Mouse (Mus musculus) embryonic facial prominence, embryonic 14.5 days (tissue): Measurements from ENCODE around the gene Trim12a. TPM values are rescaled to one million over a fixed set of nuclear protein-coding genes. Genes with fewer than 3 reads are reported as not detected.
"Not testable (repeated sequence)": the region's sequence is repeated elsewhere in the genome, so short reads cannot be mapped to it uniquely, and the experiment has no call there.

ENCODE experiments used
- ATAC-seq: fragments of 200-750 bp; cut with Nextera tagmentation; 2 replicates; pipeline ENCODE4 v1.8.0; 2017; ENCODE audit warnings: low read depth, moderate number of reproducible peaks, moderate TSS enrichment
- DNase-seq: peaks from one replicate; pipeline ENCODE4 v3.0.0-alpha.2; 2015; ENCODE audit warnings: low spot score
- H3K27ac ChIP-seq: fragments of 300-500 bp; sonication (generic); replicated peaks from 2 replicates; pipeline ENCODE4 v1.5.1; 2014; ENCODE audit warnings: low read depth, mild to moderate bottlenecking, low read length, moderate library complexity
- H3K27me3 ChIP-seq: fragments of 300-500 bp; sonication (generic); replicated peaks from 2 replicates; pipeline ENCODE4 v1.6.1; 2014; ENCODE audit warnings: low read length; ENCODE audit not compliant: control insufficient read depth, insufficient read depth
- H3K36me3 ChIP-seq: fragments of 300-500 bp; sonication (generic); 2 replicates; pipeline ENCODE4 v1.6.1; 2014; ENCODE audit warnings: low read length, mixed read lengths; ENCODE audit not compliant: control insufficient read depth, insufficient read depth
- H3K4me1 ChIP-seq: fragments of 300-500 bp; sonication (generic); 2 replicates; pipeline ENCODE4 v1.6.1; 2014; ENCODE audit warnings: antibody characterized with exemption, low read length; ENCODE audit not compliant: control insufficient read depth, insufficient read depth
- H3K4me2 ChIP-seq: fragments of 300-500 bp; sonication (generic); 2 replicates; pipeline ENCODE4 v1.6.1; 2014; ENCODE audit warnings: low read depth, mild to moderate bottlenecking, low read length, moderate library complexity, mixed read lengths
- H3K4me3 ChIP-seq: fragments of 300-500 bp; sonication (generic); 2 replicates; pipeline ENCODE4 v1.5.1; 2014; ENCODE audit warnings: low read depth, mild to moderate bottlenecking, low read length
- H3K9ac ChIP-seq: fragments of 300-500 bp; sonication (generic); 2 replicates; pipeline ENCODE4 v1.6.1; 2014; ENCODE audit warnings: low read depth, mild to moderate bottlenecking, low read length, moderate library complexity, mixed read lengths
- H3K9me3 ChIP-seq: fragments of 300-500 bp; sonication (generic); 2 replicates; pipeline ENCODE4 v1.6.1; 2016; ENCODE audit warnings: low read length; ENCODE audit not compliant: control insufficient read depth
- WGBS: fragments of 180-500 bp; shearing (Covaris S2); extraction: QIAGEN DNeasy Blood & Tissue Kit; methylation state at CpG from one replicate; pipeline ENCODE4 v1.1.7; 2014; 5-methylcytosine and 5-hydroxymethylcytosine counted together
- polyA plus RNA-seq: library from polyadenylated mRNA; unstranded; fragments of >200 nt; fragmentation: Nextera tagmentation; extraction: Ambion mirVana; gene quantifications from 2 replicates; pipeline ENCODE4 v1.2.1, GENCODE M21; 2014

Trim12a gene
- polyA plus RNA-seq: 7.2 and 7.6 TPM in 2 replicates

DNA sequence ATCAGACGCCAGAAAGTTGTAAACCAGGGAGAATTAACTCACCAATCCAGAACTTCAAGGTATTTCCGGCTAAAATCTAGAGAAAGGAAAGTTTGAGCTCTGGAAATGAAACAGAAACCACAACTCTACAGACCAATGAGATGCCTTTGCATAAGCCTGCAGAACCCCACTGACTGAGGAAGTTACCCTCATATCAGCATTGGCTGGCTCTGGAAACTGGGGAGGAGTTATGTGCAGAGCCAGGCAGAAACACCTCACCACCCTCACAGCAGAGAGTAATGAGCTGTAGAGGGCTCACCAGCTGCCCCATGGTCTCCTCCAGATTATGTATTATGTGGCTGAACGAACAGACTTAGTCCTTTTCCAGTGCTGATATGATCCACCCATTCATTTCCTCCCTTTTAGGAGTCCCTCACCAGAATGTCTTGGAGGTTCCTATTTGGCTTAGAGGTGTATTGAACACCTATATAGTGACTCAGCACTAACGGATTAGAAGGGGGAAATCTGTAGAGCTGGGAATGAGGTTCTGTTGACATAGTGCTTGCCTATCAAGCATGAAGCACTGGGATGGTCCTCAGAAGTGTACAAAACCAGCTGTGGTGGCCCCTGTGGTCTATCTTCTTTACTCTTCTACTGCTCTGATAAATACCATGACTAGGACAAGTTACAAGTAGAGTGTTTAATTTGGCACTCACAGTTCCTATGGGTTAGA, at the start of gene Trim12a:
TSS of gene Trim12a (minus strand) at position 98 of the 712 bp plus-strand sequence.
- H3K36me3 ChIP-seq, H3K4me1 ChIP-seq, H3K27ac ChIP-seq, H3K27me3 ChIP-seq, H3K9me3 ChIP-seq, DNase-seq: not testable (repeated sequence)
- 22% methylated on average over 4 of the region's 4 CpGs for WGBS
- Histone ChIP-seq H3K4me3 (peak within 1 kb of the TSS; percentile 43), H3K9ac (peak within 1 kb of the TSS; percentile 57), H3K4me2 (peak within 1 kb of the TSS; percentile 48)
- peak; percentile 90 for ATAC-seq

GRCm38 (mm10) chr7:104353600-104353967, 38.3 kb upstream of the Trim12a start:
- H3K9ac ChIP-seq: no peak overlapping the region
- H3K27ac ChIP-seq: no peak overlapping the region; the same call in 1 of the 2 replicates
- no peak for DNase-seq
- no peaks in the 10 kb centered on the region for H3K9me3 ChIP-seq
- peak overlapping the region; percentile 37 for H3K4me3 ChIP-seq
- no peaks in the 10 kb centered on the region for H3K27me3 ChIP-seq
- no peak for ATAC-seq
- peak overlapping the region; percentile 58 for H3K4me2 ChIP-seq
- H3K36me3 ChIP-seq: no peaks in the 10 kb centered on the region
- 77% methylated on average over 2 of the region's 2 CpGs for WGBS
- H3K4me1 ChIP-seq: no peaks in the 10 kb centered on the region

- H3K4me2 ChIP-seq: peak within 1 kb of the TSS; percentile 58
- H3K27ac ChIP-seq: peak within 1 kb of the TSS; percentile 48
- H3K9me3 ChIP-seq: no peaks in the 10 kb centered on the region
- 4% methylated on average over 14 of the region's 14 CpGs for WGBS
- H3K4me1 ChIP-seq: no peaks in the 10 kb centered on the region
- peak within 1 kb of the TSS; percentile 54 for H3K9ac ChIP-seq
- peak within 1 kb of the TSS; percentile 37 for H3K4me3 ChIP-seq
- ATAC-seq: peak; percentile 100
- H3K27me3 ChIP-seq: no peaks in the 10 kb centered on the region
- no peaks in the 10 kb centered on the region for H3K36me3 ChIP-seq
- peak; percentile 94 for DNase-seq
Observed at GRCm38 (mm10) chr7:104352717-104353599, 37.7 kb upstream of the Trim12a start, which contains the start of gene Trim12c. TSS of gene Trim12c (minus strand) at chr7:104353362.

DNA sequence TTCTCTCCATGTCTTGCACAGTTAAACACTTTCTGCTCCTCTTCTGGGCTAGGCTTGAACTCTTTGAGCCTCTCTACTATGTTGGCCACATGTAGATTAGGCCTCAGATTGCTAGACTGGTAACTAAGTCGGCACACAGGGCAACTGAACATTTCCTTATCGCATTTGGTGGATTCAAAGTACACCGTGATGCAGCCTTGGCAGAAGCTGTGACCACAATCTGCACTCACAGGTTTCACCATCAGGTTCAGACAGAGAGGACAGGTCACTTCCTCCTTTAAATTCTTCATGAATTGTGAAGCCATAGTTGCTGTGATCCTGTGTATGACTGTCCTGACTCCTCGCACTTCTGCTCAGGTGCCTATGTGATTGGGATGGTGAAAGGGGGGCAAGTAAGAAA, 32.8 kb upstream of the Trim12a start:
- ATAC-seq: not testable (repeated sequence)
- WGBS: 88% methylated on average over 4 of the region's 4 CpGs

DNA sequence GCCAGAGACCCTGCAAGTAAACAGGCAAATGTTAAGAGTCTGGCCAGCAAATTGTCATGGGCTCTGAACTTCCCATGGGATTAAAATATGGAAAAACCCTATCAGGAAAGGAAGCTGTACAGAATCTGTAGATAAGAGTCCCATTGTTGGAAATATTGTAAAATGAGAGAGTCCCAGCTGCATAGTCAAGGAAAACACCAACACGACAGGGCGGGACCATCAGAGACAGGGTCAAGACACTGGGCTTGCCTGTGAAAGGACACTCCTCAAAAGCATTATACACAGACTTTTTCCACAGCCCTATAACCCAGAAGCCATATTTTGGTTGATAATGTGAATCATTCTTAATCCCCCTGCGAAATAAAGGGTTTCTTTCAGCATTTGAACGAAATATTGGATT, 25.5 kb upstream of the Trim12a start:
- H3K27me3 ChIP-seq, H3K36me3 ChIP-seq, DNase-seq, H3K9ac ChIP-seq, H3K9me3 ChIP-seq, ATAC-seq, H3K27ac ChIP-seq, H3K4me1 ChIP-seq, H3K4me3 ChIP-seq, H3K4me2 ChIP-seq: not testable (repeated sequence)
- 85% methylated on average over 2 of the region's 4 CpGs for WGBS

More for the DNA sequence above, 32.8 kb upstream of the Trim12a start:
- H3K27me3 ChIP-seq, H3K27ac ChIP-seq, H3K9ac ChIP-seq, DNase-seq, H3K4me2 ChIP-seq, H3K9me3 ChIP-seq, H3K36me3 ChIP-seq, H3K4me3 ChIP-seq, H3K4me1 ChIP-seq: not testable (repeated sequence)

DNA sequence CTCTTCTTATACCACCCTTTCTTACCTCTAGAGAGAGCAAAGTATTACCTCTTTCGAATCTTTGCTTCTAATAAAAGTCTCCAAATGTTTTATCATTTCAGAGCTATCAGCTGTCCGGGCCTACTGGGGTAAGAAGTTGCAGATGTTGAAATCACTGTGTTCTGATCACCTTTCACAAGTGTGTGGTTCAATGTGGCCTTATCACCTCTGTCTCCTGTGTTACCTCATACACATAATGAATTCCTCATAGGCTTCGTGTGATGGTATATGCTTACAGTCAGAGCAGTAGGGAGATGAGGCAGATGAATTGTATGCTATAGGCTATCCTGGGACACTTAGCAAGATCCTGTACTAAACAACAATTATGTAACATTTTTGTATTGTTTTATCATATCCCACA, 20.3 kb upstream of the Trim12a start:
- not testable (repeated sequence) for ATAC-seq, H3K4me3 ChIP-seq, H3K27me3 ChIP-seq, H3K9me3 ChIP-seq, DNase-seq, H3K27ac ChIP-seq, H3K36me3 ChIP-seq, H3K4me2 ChIP-seq, H3K9ac ChIP-seq, H3K4me1 ChIP-seq
- WGBS: 83% methylated on average over 3 of the region's 3 CpGs

DNA sequence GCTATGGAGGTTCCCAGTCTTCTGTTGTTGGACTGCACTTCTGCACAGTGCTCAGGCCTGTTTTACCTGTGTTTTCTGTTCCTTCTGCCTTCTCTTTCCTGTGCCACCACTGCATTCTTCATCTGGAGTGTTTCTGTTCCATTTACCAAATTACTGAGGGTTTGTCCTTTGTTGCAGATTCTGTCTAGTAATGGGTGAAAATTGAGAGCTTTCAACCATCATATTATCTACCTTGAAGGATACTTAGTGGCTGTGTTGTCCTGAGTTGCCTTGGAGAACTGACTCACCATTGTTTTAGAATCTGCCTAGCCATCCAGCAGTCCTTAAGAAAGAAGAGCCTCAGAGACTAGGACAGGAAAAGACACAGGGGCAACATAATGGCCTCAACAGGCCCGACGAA, 13.9 kb upstream of the Trim12a start, which contains the start of gene Trim34b:
TSS of gene Trim34b (plus strand) at position 301 of the 400 bp plus-strand sequence.
- not testable (repeated sequence) for H3K9ac ChIP-seq, H3K9me3 ChIP-seq, H3K4me2 ChIP-seq, H3K4me3 ChIP-seq, ATAC-seq, H3K27ac ChIP-seq, H3K4me1 ChIP-seq, H3K27me3 ChIP-seq, H3K36me3 ChIP-seq, DNase-seq
- 93% methylated on average over 2 of the region's 2 CpGs for WGBS

DNA sequence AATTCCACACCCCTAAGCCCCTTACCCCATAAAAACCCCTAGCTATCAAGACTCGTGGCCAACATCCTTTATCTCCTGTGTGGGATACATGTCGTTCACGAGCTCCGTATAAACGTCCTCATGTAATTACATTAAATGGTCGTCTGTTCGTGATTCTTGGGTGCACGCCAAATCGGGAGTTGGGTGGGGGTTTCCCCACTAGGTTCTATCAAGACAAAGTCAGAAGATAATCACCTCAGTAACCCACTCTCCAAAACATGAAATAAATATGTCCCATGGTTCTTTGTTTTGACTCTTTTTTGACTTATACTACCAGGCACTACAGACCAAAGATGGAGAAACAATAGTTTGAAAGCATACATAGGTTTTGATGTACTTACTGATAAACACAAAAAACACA, 6.8 kb upstream of the Trim12a start:
- no peak for ATAC-seq

More for the DNA sequence above, 6.8 kb upstream of the Trim12a start:
- no peaks in the 10 kb centered on the region for H3K4me1 ChIP-seq
- no peak overlapping the region for H3K27ac ChIP-seq
- WGBS: 81% methylated on average over 9 of the region's 9 CpGs
- H3K36me3 ChIP-seq: no peaks in the 10 kb centered on the region
- no peak overlapping the region for H3K4me3 ChIP-seq
- H3K9ac ChIP-seq: no peak overlapping the region
- DNase-seq: no peak
- no peaks in the 10 kb centered on the region for H3K27me3 ChIP-seq
- no peaks in the 10 kb centered on the region for H3K9me3 ChIP-seq
- no peak overlapping the region for H3K4me2 ChIP-seq
